Mouse (Mus musculus) MEL (cell line): Measurements from ENCODE around the gene Ccdc170.

ENCODE experiments used
- ELF1 ChIP-seq: IDR thresholded peaks from 2 replicates; pipeline ENCODE4 v1.6.1; 2014; ENCODE audit warnings: low read depth, mild to moderate bottlenecking, inconsistent platforms, low read length, improper control_type of control experiment, moderate library complexity
- POLR2AphosphoS2 ChIP-seq: IDR thresholded peaks from 2 replicates; pipeline ENCODE4 v1.6.1; 2011; ENCODE audit warnings: low read length, improper control_type of control experiment

- TF ChIP-seq POLR2AphosphoS2 (no peak), ELF1 (no peak)
These were observed 104.4 kb downstream of the Ccdc170 start for GRCm38 (mm10) chr10:4586691-4587090.
